Mouse (Mus musculus) gastrocnemius, postnatal 14 days (tissue): ENCODE results near the gene Atp5g2. TPM values are rescaled to one million over a fixed set of nuclear protein-coding genes. Genes with fewer than 3 reads are reported as not detected.

Experiments used
- DNase-seq: peaks from one replicate; pipeline ENCODE4 v3.0.0; 2021; ENCODE audit warnings: mixed read lengths
- intact Hi-C: fragments of 180-260 bp; cut with DNase I; formaldehyde crosslinking; loops from one replicate; pipeline ENCODE4 v1.15.1; 2025; ENCODE audit warnings: low total_unique reads
- microRNA-seq, 2 experiments: library from miRNA; unstranded; fragments of <30 nt; microRNA quantifications; one replicate each; pipeline ENCODE4 v1.2.0; 2021
- total RNA-seq, 2 experiments: library from RNA; stranded (reverse); gene quantifications; 2 replicates each; pipeline ENCODE4 v1.2.3; 2021

The Atp5g2 gene
- total RNA-seq, 2 experiments from 2014 or later = 27.7 to 28.8 TPM

GRCm38 (mm10) chr15:102617654-102618053 lies 54.5 kb downstream of the Atp5g2 start:
- intact Hi-C loops = no loop called here
- no peak for DNase-seq

DNA sequence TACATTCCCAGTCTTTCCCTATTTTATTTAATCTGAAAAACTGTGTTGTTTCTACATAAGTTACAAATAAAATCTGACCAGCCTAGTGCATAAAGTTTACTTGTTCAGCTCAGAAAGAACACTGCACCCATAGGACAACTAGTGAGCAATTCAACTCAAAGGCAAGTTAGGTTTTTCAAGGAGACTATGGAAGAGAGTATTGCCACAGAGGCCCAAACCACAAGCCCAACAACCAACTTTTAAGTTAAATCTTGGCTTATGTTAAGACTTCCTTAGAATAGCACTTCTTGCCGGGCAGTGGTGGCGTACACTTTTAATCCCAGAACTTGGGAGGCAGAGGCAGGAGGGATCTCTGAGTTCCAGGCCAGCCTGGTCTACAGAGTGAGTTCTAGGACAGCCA lies 56.0 kb downstream of the Atp5g2 start:
- intact Hi-C loops = no loop called here

DNA sequence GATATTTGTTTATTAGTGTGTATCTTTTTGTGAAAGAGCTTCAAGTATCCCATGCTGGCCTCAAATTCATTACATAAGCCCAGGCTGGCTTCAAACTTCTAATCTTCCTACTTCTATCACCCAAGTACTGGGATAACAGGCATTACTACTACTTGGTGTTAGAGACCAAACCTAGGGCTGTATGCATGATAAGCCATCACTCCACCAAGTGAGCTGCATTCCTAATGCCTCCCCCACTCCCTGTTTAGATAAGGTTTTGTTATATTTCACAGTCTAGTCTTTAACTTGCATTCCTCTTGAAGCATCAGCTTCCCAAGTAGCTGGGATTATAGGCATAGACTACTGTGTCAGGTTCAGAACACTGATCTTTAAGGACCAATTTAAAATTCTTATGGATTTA lies 57.9 kb downstream of the Atp5g2 start:
- intact Hi-C loops = no loop called here
- DNase-seq = no peak

More for the DNA sequence above, 56.0 kb downstream of the Atp5g2 start:
- no peak for DNase-seq

GRCm38 (mm10) chr15:102612966-102613365 lies 59.2 kb downstream of the Atp5g2 start:
- intact Hi-C loops = no loop called here
- no peak for DNase-seq

Small RNAs within 50 kb of the gene (microRNA-seq; reads per million reads assigned to microRNA genes)
- 0 to 0.50 reads per million in 2 experiments for gene Mir688

Other genes with a start within 250 kb of the Atp5g2 start
- 1 to 10 TPM; 4.5 to 5.0 TPM for gene Amhr2, start 227.0 kb downstream of the Atp5g2 start, total RNA-seq
- 10 to 100 TPM; 12.1 to 13.6 TPM for gene Prr13, start 213.3 kb downstream of the Atp5g2 start, total RNA-seq
- 100 to 1,000 TPM; 382 to 414 TPM for gene Pcbp2, start 201.8 kb downstream of the Atp5g2 start, total RNA-seq
- gene Gm10337, start 168.6 kb downstream of the Atp5g2 start, total RNA-seq = not detected
- 1 to 10 TPM; 3.1 TPM for gene Map3k12, start 155.3 kb downstream of the Atp5g2 start, total RNA-seq
- 10 to 100 TPM; 37.9 to 40.2 TPM for gene Tarbp2, start 154.2 kb downstream of the Atp5g2 start, total RNA-seq
- 1 to 10 TPM; 1.4 to 1.7 TPM for gene Npff, start 147.4 kb downstream of the Atp5g2 start, total RNA-seq
- gene Gm28047, start 47.3 kb downstream of the Atp5g2 start, total RNA-seq = 1 to 10 TPM in 1 of 2 experiments, not detected in 1; 1.9 TPM
- 10 to 100 TPM; 49.9 to 51.2 TPM for gene Atf7, start 46.9 kb downstream of the Atp5g2 start, total RNA-seq
- 10 to 100 TPM; 44.1 to 56.5 TPM for gene Calcoco1, start 49.8 kb upstream of the Atp5g2 start, total RNA-seq
- gene Hoxc13, start 248.8 kb upstream of the Atp5g2 start, total RNA-seq = not detected